Mouse (Mus musculus): ENCODE measurements around the gene Olfr750. TPM values are rescaled to one million over a fixed set of nuclear protein-coding genes. Genes with fewer than 3 reads are reported as not detected.

Gene Olfr750
- polyA plus RNA-seq, 1 experiment from 2014 or later = not detected

- Histone ChIP-seq H3K27me3 (ENCODE audit: control insufficient read depth, insufficient read depth, low read depth, low read length) (no peaks in the 10 kb centered on the region), H3K36me3 (ENCODE audit: control insufficient read depth, insufficient read depth, low read length) (no peaks in the 10 kb centered on the region), H3K27ac (ENCODE audit: low read length) (no peak overlapping the region), H3K4me2 (ENCODE audit: low read depth, low read length) (no peak overlapping the region), H3K9ac (ENCODE audit: low read length) (no peak overlapping the region), H3K4me3 (ENCODE audit: low read length) (no peak overlapping the region), H3K4me1 (replicated peaks; ENCODE audit: control insufficient read depth, insufficient read depth, low read length) (peaks cover 7% of the 10 kb centered on the region; the same call in 1 of the 2 replicates), H3K9me3 (ENCODE audit: control insufficient read depth, low read length) (no peaks in the 10 kb centered on the region)
- WGBS = 69% methylated on average over 2 of the region's 2 CpGs
- no peak for ATAC-seq (ENCODE audit: low read depth)
Observed at GRCm38 (mm10) chr14:51081035-51081434, 6.8 kb upstream of the Olfr750 start.

GRCm38 (mm10) chr14:51079180-51079579 is 4.9 kb upstream of the Olfr750 start:
- no peak overlapping the region for H3K4me2 ChIP-seq (ENCODE audit: low read depth, low read length)
- no peaks in the 10 kb centered on the region for H3K9me3 ChIP-seq (ENCODE audit: control insufficient read depth, low read length)
- WGBS = 85% methylated on average over 1 of the region's 1 CpGs
- H3K4me1 ChIP-seq (replicated peaks; ENCODE audit: control insufficient read depth, insufficient read depth, low read length) = peaks cover 7% of the 10 kb centered on the region; the same call in 1 of the 2 replicates
- H3K9ac ChIP-seq (ENCODE audit: low read length) = no peak overlapping the region
- no peak overlapping the region for H3K27ac ChIP-seq (ENCODE audit: low read length)
- no peak overlapping the region for H3K4me3 ChIP-seq (ENCODE audit: low read length)
- H3K27me3 ChIP-seq (ENCODE audit: control insufficient read depth, insufficient read depth, low read depth, low read length) = no peaks in the 10 kb centered on the region
- no peaks in the 10 kb centered on the region for H3K36me3 ChIP-seq (ENCODE audit: control insufficient read depth, insufficient read depth, low read length)
- ATAC-seq (ENCODE audit: low read depth) = no peak

GRCm38 (mm10) chr14:51069617-51070016 is 4.6 kb downstream of the Olfr750 start:
- Histone ChIP-seq H3K4me1 (replicated peaks; ENCODE audit: control insufficient read depth, insufficient read depth, low read length) (peaks cover 3% of the 10 kb centered on the region), H3K4me2 (ENCODE audit: low read depth, low read length) (no peak overlapping the region), H3K4me3 (ENCODE audit: low read length) (no peak overlapping the region), H3K9ac (ENCODE audit: low read length) (no peak overlapping the region), H3K27ac (ENCODE audit: low read length) (no peak overlapping the region), H3K9me3 (ENCODE audit: control insufficient read depth, low read length) (no peaks in the 10 kb centered on the region), H3K36me3 (ENCODE audit: control insufficient read depth, insufficient read depth, low read length) (no peaks in the 10 kb centered on the region), H3K27me3 (ENCODE audit: control insufficient read depth, insufficient read depth, low read depth, low read length) (no peaks in the 10 kb centered on the region)
- 79% methylated on average over 2 of the region's 2 CpGs for WGBS
- ATAC-seq (ENCODE audit: low read depth) = no peak

GRCm38 (mm10) chr14:51068956-51069355 is 5.3 kb downstream of the Olfr750 start:
- Histone ChIP-seq H3K27ac (ENCODE audit: low read length) (no peak overlapping the region), H3K4me2 (ENCODE audit: low read depth, low read length) (no peak overlapping the region), H3K27me3 (ENCODE audit: control insufficient read depth, insufficient read depth, low read depth, low read length) (no peaks in the 10 kb centered on the region), H3K4me3 (ENCODE audit: low read length) (no peak overlapping the region), H3K4me1 (replicated peaks; ENCODE audit: control insufficient read depth, insufficient read depth, low read length) (peaks cover 3% of the 10 kb centered on the region), H3K9me3 (ENCODE audit: control insufficient read depth, low read length) (no peaks in the 10 kb centered on the region), H3K9ac (ENCODE audit: low read length) (no peak overlapping the region), H3K36me3 (ENCODE audit: control insufficient read depth, insufficient read depth, low read length) (no peaks in the 10 kb centered on the region)
- WGBS = 62% methylated on average over 5 of the region's 5 CpGs
- no peak for ATAC-seq (ENCODE audit: low read depth)

- no peaks in the 10 kb centered on the region for H3K27me3 ChIP-seq (ENCODE audit: control insufficient read depth, insufficient read depth, low read depth, low read length)
- 92% methylated on average over 5 of the region's 5 CpGs for WGBS
- peaks cover 2% of the 10 kb centered on the region for H3K4me1 ChIP-seq (replicated peaks; ENCODE audit: control insufficient read depth, insufficient read depth, low read length)
Observed at GRCm38 (mm10) chr14:51060761-51061160, 13.5 kb downstream of the Olfr750 start.

GRCm38 (mm10) chr14:51057401-51057831 is 16.8 kb downstream of the Olfr750 start, which contains the start of gene Rnase12:
TSS of gene Rnase12 (minus strand) at chr14:51057661.
- no peak for ATAC-seq (ENCODE audit: low read depth)
- H3K36me3 ChIP-seq (ENCODE audit: control insufficient read depth, insufficient read depth, low read length) = no peaks in the 10 kb centered on the region
- no peak within 1 kb of the TSS for H3K27ac ChIP-seq (ENCODE audit: low read length)
- 35% methylated on average over 9 of the region's 9 CpGs for WGBS
- no peaks in the 10 kb centered on the region for H3K9me3 ChIP-seq (ENCODE audit: control insufficient read depth, low read length)
- peaks cover 2% of the 10 kb centered on the region; the same call in 1 of the 2 replicates for H3K4me1 ChIP-seq (replicated peaks; ENCODE audit: control insufficient read depth, insufficient read depth, low read length)
- no peak within 1 kb of the TSS for H3K4me3 ChIP-seq (ENCODE audit: low read length)
- no peak within 1 kb of the TSS for H3K9ac ChIP-seq (ENCODE audit: low read length)
- peak within 1 kb of the TSS; percentile 0; the same call in 1 of the 2 replicates for H3K4me2 ChIP-seq (ENCODE audit: low read depth, low read length)
- H3K27me3 ChIP-seq (ENCODE audit: control insufficient read depth, insufficient read depth, low read depth, low read length) = no peaks in the 10 kb centered on the region

More at GRCm38 (mm10) chr14:51060761-51061160, 13.5 kb downstream of the Olfr750 start:
- Histone ChIP-seq H3K4me2 (ENCODE audit: low read depth, low read length) (no peak overlapping the region), H3K9me3 (ENCODE audit: control insufficient read depth, low read length) (no peaks in the 10 kb centered on the region), H3K36me3 (ENCODE audit: control insufficient read depth, insufficient read depth, low read length) (no peaks in the 10 kb centered on the region), H3K27ac (ENCODE audit: low read length) (no peak overlapping the region), H3K4me3 (ENCODE audit: low read length) (no peak overlapping the region), H3K9ac (ENCODE audit: low read length) (no peak overlapping the region)
- ATAC-seq (ENCODE audit: low read depth) = no peak

- Histone ChIP-seq H3K4me2 (ENCODE audit: low read depth, low read length) (no peak overlapping the region), H3K27ac (ENCODE audit: low read length) (no peak overlapping the region), H3K9me3 (ENCODE audit: control insufficient read depth, low read length) (no peaks in the 10 kb centered on the region), H3K9ac (ENCODE audit: low read length) (no peak overlapping the region), H3K27me3 (ENCODE audit: control insufficient read depth, insufficient read depth, low read depth, low read length) (no peaks in the 10 kb centered on the region), H3K4me3 (ENCODE audit: low read length) (no peak overlapping the region), H3K4me1 (replicated peaks; ENCODE audit: control insufficient read depth, insufficient read depth, low read length) (peaks cover 2% of the 10 kb centered on the region), H3K36me3 (ENCODE audit: control insufficient read depth, insufficient read depth, low read length) (no peaks in the 10 kb centered on the region)
- 66% methylated on average over 13 of the region's 13 CpGs for WGBS
- ATAC-seq (ENCODE audit: low read depth) = no peak
Observed at GRCm38 (mm10) chr14:51054243-51055237, 19.7 kb downstream of the Olfr750 start.

- 62% methylated on average over 5 of the region's 5 CpGs for WGBS
- Histone ChIP-seq H3K4me3 (ENCODE audit: low read length) (no peak overlapping the region), H3K27me3 (ENCODE audit: control insufficient read depth, insufficient read depth, low read depth, low read length) (no peaks in the 10 kb centered on the region), H3K27ac (ENCODE audit: low read length) (no peak overlapping the region), H3K9ac (ENCODE audit: low read length) (no peak overlapping the region), H3K4me1 (replicated peaks; ENCODE audit: control insufficient read depth, insufficient read depth, low read length) (peaks cover 2% of the 10 kb centered on the region), H3K9me3 (ENCODE audit: control insufficient read depth, low read length) (no peaks in the 10 kb centered on the region), H3K36me3 (ENCODE audit: control insufficient read depth, insufficient read depth, low read length) (no peaks in the 10 kb centered on the region), H3K4me2 (ENCODE audit: low read depth, low read length) (no peak overlapping the region)
- no peak for ATAC-seq (ENCODE audit: low read depth)
Observed at GRCm38 (mm10) chr14:51053176-51053575, 21.1 kb downstream of the Olfr750 start.

- H3K9ac ChIP-seq (ENCODE audit: low read length) = no peak overlapping the region
- H3K4me1 ChIP-seq (replicated peaks; ENCODE audit: control insufficient read depth, insufficient read depth, low read length) = peaks cover 5% of the 10 kb centered on the region
- no peaks in the 10 kb centered on the region for H3K9me3 ChIP-seq (ENCODE audit: control insufficient read depth, low read length)
- 45% methylated on average over 5 of the region's 5 CpGs for WGBS
- no peaks in the 10 kb centered on the region for H3K27me3 ChIP-seq (ENCODE audit: control insufficient read depth, insufficient read depth, low read depth, low read length)
- no peak for ATAC-seq (ENCODE audit: low read depth)
- H3K36me3 ChIP-seq (ENCODE audit: control insufficient read depth, insufficient read depth, low read length) = no peaks in the 10 kb centered on the region
- no peak overlapping the region for H3K4me2 ChIP-seq (ENCODE audit: low read depth, low read length)
- no peak overlapping the region for H3K4me3 ChIP-seq (ENCODE audit: low read length)
- H3K27ac ChIP-seq (ENCODE audit: low read length) = no peak overlapping the region
Observed at GRCm38 (mm10) chr14:51051941-51052340, 22.3 kb downstream of the Olfr750 start.

Measured in lung, embryonic 16.5 days (tissue).